Mouse (Mus musculus) frontal cortex, postnatal 14 days (tissue): ENCODE measurements around the gene Faf1.

Experiments
- DNase-seq, 2 experiments: peaks; one replicate each; pipeline ENCODE4 v3.0.0; 2022; ENCODE audit warnings: low spot score in 2 of 2

Gene Faf1

DNA sequence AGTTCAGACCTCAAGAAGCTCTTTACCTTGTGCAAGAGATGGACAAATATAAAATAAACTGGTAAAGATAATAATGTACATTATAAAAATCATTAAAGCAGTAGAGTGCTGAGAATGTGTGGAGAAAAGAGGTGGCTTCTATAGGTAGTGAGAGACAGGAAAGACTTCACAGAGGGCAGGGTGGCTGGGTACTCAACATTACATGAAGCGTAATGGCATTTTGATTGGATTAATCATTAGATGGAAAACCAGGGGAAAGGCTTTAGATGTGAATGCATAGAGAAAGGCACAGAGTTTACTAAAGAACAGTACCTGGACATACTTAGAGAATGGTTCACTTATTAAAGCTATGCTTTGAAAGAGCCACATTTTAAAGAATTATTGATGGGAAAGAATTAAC lies 252.7 kb downstream of the Faf1 start:
- no peak for DNase-seq

DNA sequence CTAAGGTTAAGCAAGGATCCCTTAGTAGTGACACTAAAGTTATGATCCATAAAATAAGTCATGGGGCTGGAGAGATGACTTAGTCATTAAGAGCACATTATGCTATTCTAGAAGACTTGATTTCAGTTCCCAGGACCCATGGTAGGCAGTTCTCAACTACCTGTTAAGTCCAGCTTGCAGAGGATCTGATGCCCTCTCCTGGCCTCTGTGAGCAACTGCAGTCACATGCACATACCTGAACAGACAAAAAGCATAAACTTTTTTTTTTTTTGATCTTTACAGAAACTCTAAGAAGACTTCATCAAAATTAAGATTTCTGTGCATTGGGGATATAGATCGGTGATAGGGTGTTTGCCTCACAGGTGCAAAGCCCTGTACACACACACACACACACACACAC lies 254.1 kb downstream of the Faf1 start:
- DNase-seq, result no peak

DNA sequence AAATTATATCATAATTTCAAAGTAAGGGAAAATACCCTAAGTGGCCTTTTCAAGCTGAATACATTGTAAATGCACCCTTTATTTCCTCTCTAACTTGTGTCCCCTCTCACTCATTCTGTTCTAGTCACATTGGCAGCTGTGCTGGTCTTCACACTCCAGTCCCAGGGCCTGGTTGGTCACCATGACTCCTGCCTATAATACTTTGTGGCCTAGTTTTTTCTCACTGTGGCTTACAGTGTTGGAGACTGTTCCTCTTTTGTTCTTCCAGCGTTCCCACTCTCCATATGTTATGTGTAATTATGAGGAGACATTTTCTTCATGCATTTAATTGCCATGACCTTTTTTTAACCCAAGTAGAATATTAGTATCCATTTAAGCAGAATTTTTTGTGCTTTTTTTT lies 254.5 kb downstream of the Faf1 start:
- DNase-seq, result no peak

DNA sequence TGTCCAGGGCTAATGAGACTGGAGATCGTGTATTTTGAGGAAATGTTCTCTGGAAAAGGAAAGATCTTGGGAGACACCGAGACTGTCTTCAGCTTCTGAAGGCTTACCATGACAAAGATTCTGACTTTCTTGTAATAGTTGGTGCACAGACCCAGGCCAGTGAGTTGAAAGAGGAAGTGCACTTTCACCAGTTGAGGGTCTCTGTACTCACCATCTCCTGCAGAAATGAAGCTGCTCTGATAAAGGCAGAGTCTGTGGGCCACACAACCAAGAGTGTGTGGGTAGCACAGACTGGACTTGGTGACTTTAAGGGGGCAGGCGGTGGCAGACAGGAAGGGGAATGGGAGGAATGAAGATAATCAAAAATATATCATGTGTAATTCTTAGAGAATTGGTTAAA lies 260.2 kb downstream of the Faf1 start:
- no peak for DNase-seq

DNA sequence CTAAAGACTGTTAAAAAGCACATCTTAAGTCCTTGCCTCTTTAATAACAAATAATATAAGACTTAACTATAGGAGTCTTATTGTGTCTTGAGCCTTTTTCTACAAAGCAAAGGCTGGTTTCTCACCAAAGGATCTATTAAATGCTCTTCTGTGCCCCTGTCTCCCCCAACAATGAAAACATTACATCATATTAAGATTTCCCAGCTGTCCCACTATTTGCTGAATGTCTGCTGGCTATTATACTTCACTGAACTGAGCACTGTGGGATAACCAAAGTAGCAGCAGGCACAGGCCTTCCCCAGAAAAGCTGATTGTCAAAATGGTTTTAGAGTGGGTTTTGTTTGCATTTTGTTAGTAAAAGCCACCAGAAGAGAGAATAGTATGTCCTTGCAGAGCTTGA lies 262.9 kb downstream of the Faf1 start:
- DNase-seq, result no peak

DNA sequence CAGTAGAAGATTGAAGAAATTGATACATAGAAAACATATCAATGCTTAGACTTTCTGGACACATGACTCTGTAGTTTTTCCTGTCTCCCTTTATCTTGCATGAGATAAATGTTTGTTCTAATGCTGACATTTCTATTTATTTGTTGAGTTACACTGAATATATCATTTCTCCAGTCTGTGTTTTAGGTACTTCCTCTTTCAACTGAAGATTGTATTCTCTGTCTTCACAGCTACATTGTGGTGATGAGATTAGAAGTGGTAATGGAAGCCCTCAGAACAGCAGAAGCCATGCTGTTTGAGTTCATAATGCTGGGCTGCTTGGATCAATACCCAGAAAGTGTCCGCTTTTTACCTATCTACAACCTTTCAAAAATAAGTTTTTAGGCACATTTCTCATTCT lies 269.2 kb downstream of the Faf1 start:
- no peak for DNase-seq

DNA sequence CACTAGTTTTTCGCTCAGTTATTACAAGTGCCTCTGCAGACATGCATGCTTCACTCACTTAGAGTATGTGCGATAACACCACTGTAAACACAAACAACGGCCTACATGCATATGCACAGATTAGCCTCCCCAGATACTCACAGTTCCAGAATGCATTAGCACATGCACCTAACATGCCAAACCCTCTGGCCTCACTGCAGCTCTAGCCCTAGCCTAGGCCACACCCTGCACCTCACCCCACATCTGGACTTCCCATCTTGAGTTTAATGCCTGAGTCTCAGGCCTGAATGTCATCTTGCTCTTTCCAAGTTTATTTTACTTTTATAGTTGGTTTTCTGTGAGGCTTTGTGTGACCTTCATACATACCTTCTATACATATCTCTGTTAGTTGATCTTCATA lies 272.9 kb downstream of the Faf1 start:
- no peak for DNase-seq

DNA sequence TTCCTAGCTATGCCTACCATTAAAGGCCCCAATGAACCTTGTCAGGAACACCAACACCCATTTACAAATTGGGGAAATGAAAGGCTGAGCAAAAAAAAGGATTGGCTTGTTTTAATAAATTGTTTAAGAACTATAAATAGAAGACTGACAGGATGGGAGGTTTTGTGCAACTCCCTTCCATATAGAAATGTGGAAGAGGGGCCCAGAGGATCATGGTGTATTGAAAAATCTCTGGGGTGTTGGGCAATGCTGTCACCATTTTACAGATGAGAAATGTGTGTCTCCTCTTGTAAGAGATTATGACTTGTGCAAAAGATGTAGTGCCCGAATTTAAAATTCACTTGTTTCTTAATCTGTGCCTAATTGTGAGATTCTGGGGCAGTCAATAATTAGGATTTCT lies 277.1 kb downstream of the Faf1 start:
- DNase-seq, result no peak

DNA sequence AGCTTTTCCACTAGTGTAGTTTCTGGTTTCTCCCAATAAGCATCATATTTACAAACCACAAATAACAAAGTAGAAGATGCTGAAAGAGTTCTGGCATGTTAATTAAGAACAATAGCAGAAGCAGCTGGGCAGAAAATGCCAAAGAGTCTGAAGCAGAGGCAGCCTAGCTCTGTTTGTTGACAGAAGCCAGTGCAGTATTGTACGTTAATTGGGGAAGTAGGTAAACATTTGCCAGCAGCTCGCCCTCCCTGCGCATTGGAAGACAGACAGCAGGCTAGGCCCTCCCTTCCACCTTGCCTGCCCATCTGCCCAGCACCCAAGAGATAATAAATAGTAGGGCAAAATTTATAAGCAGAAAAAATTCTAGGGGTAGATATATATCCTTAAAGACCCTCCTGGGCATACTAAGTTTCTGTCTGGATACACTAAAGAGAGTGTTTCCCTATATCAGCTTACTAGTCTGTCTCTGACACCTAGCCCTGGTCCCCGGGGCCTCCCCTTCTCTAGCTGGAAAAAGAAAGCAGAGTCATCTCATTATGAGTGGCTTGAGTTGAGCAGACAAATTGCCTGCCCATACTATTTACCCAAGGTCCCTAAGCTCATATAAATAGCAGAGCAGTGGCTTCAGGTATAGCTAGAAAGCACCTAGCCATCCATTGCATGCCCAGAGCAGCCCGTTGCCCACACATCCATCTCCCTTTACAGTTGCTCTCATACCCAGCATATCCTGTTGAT lies 284.0 kb downstream of the Faf1 start:
- DNase-seq, result no peak

DNA sequence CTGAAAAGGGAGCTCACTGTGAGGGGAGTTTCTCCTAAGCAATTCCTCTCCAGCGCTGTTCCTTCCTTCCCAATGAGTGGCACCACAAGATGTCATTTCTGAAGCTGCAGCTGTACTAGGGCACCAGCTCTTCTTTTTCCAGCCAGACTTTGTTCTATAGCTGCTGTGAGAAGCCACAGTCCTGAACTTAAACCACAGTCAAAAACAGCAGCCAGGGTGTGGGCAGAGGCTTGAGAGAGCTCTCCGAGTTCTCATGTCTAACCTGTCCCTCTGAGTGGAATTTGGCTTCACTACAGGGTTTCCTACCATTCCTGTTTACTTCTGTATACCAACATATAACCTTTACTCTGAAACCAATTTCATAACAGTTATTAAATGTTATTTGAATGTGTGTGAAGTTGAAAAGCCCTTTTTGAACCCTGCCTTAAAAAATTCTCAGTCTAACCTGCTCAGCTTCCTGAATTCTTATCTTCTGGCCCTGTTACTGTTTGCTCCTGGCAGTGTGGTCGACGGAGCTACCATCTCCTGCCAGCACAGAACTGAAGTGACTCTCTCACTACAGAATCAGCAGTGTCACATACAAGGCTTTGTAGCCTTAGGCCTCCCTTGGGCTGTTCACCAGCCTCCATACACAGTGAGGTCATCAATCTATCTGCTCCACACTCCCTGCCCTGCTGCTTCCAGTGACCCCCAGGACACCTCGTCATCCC lies 287.3 kb downstream of the Faf1 start:
- no peak for DNase-seq

DNA sequence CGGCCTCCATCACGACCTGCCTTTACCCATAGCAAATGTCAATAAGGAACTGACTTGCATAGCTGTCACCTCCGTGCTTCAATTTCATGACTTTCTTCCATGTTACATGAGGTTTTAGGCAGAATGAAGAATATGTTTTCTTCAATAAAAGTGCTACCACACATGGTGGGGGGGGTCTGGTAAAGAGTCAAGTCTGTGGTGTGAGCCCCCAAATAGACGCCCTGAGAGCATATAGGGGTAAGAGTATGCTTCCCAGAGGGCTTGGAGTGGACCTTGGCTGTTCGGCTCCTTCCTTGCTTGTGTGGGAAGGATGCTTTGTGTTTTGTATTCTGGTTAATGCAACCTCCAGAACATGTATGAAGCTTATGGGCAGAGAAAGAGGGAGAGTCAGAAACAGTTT lies 293.2 kb downstream of the Faf1 start:
- DNase-seq, result no peak

DNA sequence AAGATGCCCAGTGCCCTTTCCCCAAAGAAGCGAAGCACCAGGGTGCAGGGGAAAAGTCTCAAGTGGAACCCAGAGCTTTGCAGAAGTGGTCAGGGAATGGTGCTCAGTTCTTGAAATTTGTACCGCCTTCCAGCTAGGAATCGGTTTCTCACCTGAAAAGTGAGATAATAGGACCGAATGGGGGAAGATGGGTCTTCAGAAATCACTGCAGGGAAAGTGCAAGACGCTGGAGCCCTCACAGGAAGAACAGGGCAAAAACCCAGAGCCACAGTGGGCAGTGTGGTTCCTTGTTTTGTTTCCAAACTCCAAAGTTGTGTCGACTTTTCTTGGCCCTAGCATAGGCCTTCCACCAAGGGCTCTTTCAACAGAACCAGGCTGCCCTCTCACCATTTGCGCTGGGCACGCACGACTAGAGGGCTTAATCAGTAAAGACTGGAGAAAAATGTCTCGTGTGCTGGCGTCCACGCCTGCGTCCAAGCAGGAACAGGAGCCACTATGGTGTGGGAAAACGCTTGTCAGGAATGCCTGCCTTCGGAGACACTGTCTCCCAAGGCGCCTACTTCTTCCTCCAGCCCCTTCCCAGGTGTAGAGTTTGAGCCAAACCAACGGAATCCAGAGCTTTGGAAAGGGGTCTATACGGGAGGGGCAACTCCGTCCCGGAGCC lies 297.7 kb downstream of the Faf1 start:
- no peak for DNase-seq

DNA sequence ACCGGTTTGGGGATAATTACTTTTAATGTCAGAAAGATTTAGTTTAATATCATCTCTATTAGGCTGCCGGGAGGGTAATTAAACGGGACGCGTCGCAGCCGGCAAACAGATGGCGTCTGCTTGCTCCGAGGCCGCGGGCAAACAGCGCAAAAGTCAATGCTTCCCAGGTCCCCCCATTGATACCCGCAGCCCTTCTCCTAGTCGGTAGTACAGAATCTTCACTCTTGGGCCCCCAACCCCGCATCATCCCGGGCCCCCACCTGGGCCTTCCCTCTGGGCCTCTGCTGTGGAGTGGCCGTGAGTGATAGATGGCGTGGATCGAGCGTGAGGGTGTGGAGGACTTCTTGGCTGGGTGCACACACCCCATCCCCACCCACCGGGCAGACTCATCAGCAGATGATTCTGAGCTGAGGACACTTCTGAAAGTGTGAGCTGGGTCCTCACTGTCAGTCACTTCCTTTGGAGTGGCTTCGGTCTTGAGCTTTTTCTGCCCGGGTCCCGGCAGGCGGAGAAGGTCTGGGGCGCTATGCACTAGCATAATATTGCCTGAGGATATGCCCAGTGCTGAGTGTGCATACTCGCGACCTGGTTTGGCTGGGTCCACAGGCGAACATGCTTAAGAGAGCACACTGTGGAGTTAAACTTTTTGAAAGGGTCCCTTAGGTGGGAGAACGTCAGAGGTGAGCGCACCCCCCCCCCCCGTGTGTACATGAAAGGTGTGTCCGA lies 298.4 kb downstream of the Faf1 start:
- no peak for DNase-seq

DNA sequence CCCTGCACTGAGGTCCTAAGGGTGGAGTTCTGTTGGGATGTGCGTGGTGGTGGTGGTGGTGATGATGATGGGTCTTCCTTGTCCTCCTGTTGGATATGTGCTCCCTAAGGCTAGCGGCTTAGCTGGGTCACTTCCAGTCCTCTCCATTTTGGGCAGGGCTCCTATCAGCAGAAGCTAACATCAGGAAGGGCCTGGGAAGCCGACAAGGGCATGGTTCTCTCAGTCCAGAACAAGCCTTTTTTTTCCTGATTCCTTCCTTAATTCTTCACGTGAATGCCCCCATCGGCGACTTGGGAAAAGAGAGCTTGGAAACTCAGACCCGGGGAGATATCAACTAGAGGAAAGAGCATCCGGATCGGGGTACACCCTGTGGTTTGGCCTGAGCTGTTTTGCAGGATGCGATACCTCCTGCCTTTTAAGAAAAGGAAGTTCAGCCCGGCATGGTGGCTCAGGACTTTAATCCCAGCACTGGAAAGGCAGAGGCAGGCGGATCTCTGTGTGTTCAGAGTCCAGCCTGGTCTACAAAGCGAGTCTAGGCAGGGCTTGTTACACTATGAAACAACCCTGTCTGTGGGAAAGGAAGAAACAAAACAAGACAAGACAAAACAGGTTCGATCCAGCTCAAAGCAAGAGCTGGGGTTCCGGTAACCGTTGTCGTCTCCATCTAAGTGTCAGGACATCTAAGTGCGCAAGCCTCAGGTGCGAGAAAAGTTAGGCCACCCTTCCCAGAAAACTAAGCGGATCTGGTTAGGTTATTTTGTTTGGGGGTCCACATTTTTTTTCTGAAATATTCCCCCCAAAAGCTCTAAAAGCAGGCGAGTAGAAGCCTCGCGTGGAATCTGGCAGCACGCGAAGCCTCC lies 299.2 kb downstream of the Faf1 start:
- DNase-seq, result no peak

DNA sequence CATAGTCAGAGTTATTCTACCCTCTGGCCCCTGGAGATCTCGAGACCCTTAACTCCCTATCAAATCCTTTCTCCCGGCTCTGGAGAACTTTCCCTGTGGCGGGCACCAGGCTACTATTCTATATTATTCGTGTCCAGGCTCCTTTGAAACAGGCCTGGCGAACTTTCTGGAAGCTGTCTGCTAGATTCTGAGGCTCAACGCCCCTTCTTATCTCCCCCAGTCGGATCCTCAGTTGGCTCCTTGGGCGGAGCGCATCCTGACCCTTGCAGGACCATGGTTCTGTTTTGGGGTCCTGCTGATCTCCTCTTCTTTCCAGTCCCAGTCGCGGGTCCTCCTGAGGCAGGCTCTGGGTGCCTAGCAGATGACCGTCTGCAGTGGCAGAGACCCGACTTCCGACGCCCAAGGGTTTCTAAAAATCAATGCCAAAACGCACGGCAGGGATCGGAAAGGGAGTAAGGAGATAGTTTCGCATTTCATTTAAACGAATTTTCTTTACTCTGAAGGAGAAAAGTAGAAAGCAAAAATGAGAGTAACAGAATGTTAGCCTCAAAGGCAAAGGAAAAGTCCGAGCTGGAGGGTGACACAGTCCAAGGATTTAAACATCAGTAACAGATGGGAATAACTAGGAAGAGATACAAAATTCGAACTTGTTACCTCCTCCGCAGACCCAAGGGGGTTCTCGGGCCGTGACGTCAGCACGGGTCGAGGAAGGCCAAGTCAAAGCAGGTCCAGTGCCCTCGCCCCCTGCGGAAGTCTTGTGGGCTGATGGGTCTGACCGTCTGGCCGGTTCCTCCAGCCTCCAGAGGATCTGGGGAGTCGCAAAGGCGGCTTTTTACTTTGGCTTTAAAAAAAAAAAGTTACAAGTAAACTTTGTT lies 300.1 kb downstream of the Faf1 start:
- DNase-seq, result no peak

DNA sequence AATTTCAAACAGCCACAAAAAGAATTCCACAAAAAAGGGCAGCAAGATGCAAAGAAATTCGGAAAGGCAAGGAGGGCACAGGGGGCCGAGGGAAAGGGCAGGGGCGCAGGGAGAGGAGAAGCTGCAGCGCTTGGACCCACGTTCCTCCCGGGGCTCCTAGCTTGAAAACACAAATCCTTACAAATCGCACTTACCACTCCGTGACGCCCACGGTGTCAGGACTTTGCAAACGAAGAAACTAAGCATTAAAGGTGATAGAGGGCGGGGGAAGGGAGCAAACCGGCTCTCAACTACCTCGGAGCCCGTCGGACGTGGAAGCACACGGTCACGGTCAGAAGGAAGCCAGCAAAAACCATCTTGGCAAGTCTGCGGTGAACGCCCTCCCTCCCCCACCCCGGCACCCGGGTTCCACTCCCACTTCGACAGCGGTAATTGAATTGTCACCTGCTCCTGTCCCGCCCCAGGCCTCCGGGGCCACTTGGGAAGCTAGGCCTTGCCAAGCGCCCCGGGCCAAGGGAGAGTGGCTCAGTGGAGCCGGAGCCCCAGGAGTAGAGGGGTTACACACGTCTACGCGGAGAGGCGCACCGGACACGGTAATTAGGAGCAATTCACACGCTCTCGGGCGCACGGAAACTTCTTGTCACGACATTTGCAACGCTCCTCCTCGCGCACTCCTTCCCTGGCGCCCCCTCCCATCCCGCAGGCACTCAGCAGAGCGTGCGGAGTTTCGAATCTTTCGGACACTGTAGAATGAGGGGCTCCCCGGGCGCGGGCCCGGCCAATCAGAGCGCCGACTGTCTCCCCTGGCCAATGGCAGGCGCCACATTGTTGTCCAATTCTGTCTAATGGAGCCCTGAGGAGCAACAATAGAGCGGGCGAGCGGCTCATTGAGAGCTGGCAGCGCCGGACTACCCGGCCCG lies 301.0 kb downstream of the Faf1 start, which contains the start of gene Dmrta2:
Dmrta2 (plus strand) TSS at position 906 of the 920 bp plus-strand sequence.
- DNase-seq, result peak in 1 of 2 experiments; percentile 46

DNA sequence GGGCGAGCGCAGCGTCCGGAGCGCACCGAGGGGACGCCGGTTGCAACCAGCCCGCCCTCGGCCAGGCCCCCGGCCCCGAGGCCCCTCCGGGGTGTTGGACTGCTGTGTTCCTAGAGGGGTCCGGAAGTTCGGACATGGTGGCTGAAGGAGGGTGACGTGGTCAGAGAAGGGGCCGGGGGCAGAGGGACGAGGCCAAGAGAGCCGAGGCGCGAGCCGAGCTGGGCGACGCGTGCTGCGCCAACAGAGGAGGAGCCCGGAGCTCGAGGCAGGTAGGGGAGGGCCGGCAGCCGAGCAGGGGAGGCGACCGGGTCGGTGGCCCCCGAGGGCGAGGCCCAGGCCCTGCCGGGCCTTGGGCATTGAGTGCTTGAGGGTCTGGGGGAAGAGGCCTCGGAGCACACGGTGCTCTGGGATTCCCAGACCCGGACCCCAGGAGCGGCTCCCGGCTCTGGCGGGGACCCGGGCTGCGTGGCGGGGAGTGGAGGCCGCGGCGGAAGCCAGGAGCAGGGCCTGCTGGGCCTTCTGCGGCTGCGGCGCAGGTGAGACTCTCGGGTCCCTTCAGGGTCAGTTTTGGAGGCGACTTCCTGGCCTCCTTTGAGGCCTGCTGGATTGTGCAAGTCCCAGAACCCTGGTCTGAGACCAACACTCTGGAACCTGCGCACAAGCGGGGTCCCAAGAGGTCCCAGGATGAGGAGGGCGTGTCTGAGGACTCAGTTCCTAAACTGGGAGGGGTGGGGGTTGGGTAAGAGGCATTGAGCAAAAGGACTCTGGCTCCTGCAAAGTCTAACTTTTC lies 301.9 kb downstream of the Faf1 start:
- DNase-seq, result no peak

DNA sequence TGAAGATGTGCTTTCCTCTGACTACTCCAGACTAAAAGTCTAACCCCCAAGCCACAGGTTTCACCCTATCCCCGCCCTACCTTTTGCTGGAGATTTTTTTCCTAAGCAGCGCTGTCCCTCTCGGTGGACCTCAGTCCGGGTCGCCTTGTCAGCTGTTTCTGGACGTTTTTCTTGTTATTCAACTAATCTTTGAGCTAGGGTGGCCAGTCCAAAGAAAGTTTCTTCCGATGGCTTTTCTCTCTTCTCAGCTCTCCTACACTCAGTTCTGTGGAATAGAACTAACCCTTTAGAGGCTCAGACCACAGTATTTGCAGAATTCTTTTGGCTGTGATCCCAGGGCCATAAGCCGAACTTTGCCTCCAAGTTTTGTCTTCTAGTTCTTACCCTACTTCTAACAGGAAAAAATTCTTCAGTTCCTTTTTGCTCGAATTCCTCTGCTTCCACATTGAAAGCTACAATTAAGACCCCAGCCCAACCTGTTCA lies 302.5 kb downstream of the Faf1 start:
- DNase-seq, result no peak
